Mouse (Mus musculus) layer of hippocampus, adult 18-20 months (tissue): ENCODE measurements around the gene Pkmyt1. TPM values are rescaled to one million over a fixed set of nuclear protein-coding genes. Genes with fewer than 3 reads are reported as not detected.

Experiments
- DNase-seq, 2 experiments: peaks; one replicate each; pipeline ENCODE4 v3.0.0; 2022; ENCODE audit warnings: low spot score in 2 of 2
- total RNA-seq, 2 experiments: library from RNA; stranded (reverse); gene quantifications; 2 replicates each; pipeline ENCODE4 v1.2.3; 2021

The Pkmyt1 gene
- total RNA-seq, 2 experiments from 2014 or later = 3.4 to 3.8 TPM

- no peak for DNase-seq
These were observed 57.2 kb downstream of the Pkmyt1 start for GRCm38 (mm10) chr17:23783352-23783751.

- peak; percentile 87 to 93 for DNase-seq
These were observed 59.7 kb downstream of the Pkmyt1 start, which contains the start of gene Flywch2 for GRCm38 (mm10) chr17:23785561-23786471. Gene Flywch2, minus strand, starts transcription at chr17:23786081.

Other genes starting within 250 kb of the Pkmyt1 start
- not detected for gene Vmn2r117, start 246.6 kb upstream of the Pkmyt1 start, total RNA-seq
- gene Zfp213, start 162.1 kb upstream of the Pkmyt1 start, total RNA-seq = 1 to 10 TPM; 7.9 to 8.0 TPM
- gene Zfp13, start 126.8 kb upstream of the Pkmyt1 start, total RNA-seq = 10 to 100 TPM; 28.0 to 29.6 TPM
- gene Zscan10, start 125.5 kb upstream of the Pkmyt1 start, total RNA-seq = not detected
- under 1 TPM in 1 of 2 experiments, not detected in 1; 0.10 TPM for gene Mmp25, start 81.1 kb upstream of the Pkmyt1 start, total RNA-seq
- gene Bicdl2, start 65.8 kb upstream of the Pkmyt1 start, total RNA-seq = not detected
- 100 to 1,000 TPM; 117 to 122 TPM for gene Hcfc1r1, start 52.7 kb upstream of the Pkmyt1 start, total RNA-seq
- gene Thoc6, start 52.5 kb upstream of the Pkmyt1 start, total RNA-seq = 10 to 100 TPM in 1 of 2 experiments, 1 to 10 TPM in 1; 8.8 to 10.0 TPM
- 1 to 10 TPM; 6.4 to 7.0 TPM for gene Tnfrsf12a, start 48.9 kb upstream of the Pkmyt1 start, total RNA-seq
- not detected for gene Cldn6, start 47.1 kb upstream of the Pkmyt1 start, total RNA-seq
- not detected for gene Cldn9, start 42.3 kb upstream of the Pkmyt1 start, total RNA-seq
- under 1 TPM in 1 of 2 experiments, not detected in 1; 0.33 TPM for gene 1520401A03Rik, start 3.6 kb upstream of the Pkmyt1 start, total RNA-seq
- 10 to 100 TPM; 52.0 to 53.6 TPM for gene Paqr4, start 14.5 kb downstream of the Pkmyt1 start, total RNA-seq
- gene Kremen2, start 19.5 kb downstream of the Pkmyt1 start, total RNA-seq = under 1 TPM; 0.30 to 0.52 TPM
- gene Flywch1, start 45.3 kb downstream of the Pkmyt1 start, total RNA-seq = 100 to 1,000 TPM; 390 to 405 TPM
- gene Flywch2, start 59.7 kb downstream of the Pkmyt1 start, total RNA-seq = 1 to 10 TPM; 8.6 to 8.7 TPM
- 100 to 1,000 TPM; 509 to 565 TPM for gene Srrm2, start 64.2 kb downstream of the Pkmyt1 start, total RNA-seq
- 100 to 1,000 TPM; 355 to 375 TPM for gene Elob, start 102.8 kb downstream of the Pkmyt1 start, total RNA-seq
- gene Prss33, start 109.7 kb downstream of the Pkmyt1 start, total RNA-seq = under 1 TPM in 1 of 2 experiments, not detected in 1; 0.41 TPM
- gene Prss32, start 117.5 kb downstream of the Pkmyt1 start, total RNA-seq = not detected
- gene Prss41, start 117.8 kb downstream of the Pkmyt1 start, total RNA-seq = 1 to 10 TPM in 1 of 2 experiments, under 1 TPM in 1; 0.89 to 2.4 TPM
- gene Prss21, start 141.7 kb downstream of the Pkmyt1 start, total RNA-seq = not detected
- gene Dcpp1, start 154.5 kb downstream of the Pkmyt1 start, total RNA-seq = not detected
- not detected for gene Dcpp2, start 154.5 kb downstream of the Pkmyt1 start, total RNA-seq
- not detected for gene Dcpp3, start 191.1 kb downstream of the Pkmyt1 start, total RNA-seq
- not detected for gene Sbp, start 215.3 kb downstream of the Pkmyt1 start, total RNA-seq
- gene Sbpl, start 228.9 kb downstream of the Pkmyt1 start, total RNA-seq = not detected